ENCODE assay signal across 18 mouse cellular contexts in the genomic region with DNA sequence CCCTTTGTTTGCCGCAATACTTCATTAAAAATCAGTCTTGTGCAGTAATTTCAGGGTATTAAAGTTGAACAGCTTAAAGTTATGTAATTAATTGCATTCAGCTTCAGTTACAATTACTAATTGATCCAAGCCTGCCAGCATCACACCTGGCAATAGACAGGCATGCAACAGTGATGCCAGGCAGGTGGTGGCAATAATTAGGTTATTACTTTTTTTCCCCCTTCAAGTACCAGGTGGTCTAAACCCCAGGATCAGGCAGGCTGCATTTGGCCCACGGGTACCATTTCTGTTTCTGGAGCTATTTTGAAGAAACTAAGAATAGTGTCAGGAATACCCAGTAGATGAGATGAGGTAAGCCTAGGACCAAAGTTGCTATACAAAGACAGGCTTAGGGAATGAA.
DNase-seq lines count a peak whose midpoint lies in the region; TF ChIP-seq lines count a peak whose summit lies in the region.
"Had no signal": no experiment of that assay in that cellular context is flagged by ENCODE, and none has a peak within 500 bp of the region (broad histone marks: within the 10 kb centered on the region; RNA-seq: fewer than 3 reads in every experiment).

No protein-coding gene starts in this region.

- H3K27ac ChIP-seq in layer of hippocampus, adult 2 months, result peak overlapping the region; percentile 53
- H3K27ac ChIP-seq: embryonic facial prominence, embryonic 12.5 days; gastrocnemius, adult 2 months; heart, embryonic 13.5 days; hindbrain, postnatal 0 days; kidney, embryonic 15.5 days had no signal

- no peak for TF ChIP-seq CTCF in layer of hippocampus, adult 2 months (conservative IDR thresholded peaks at IDR 0.05)

- no peak overlapping the region for H3K4me3 ChIP-seq in layer of hippocampus, adult 2 months
- H3K4me3 ChIP-seq: embryonic facial prominence, embryonic 12.5 days; gastrocnemius, adult 2 months; heart, embryonic 13.5 days; kidney, embryonic 15.5 days had no signal

- DNase-seq in cerebellum, adult 18-20 months, result peak; percentile 6 to 9
- no peak for DNase-seq in cerebellum, adult 8-10 months
- DNase-seq in layer of hippocampus, adult 2 months (ENCODE audit: low spot score in 2 of 2), result no peak
- no peak for DNase-seq in layer of hippocampus, adult 9-11 months
- DNase-seq in brain, adult 2 months (ENCODE audit: low read depth, low spot score), result peak; percentile 22
- peak; percentile 12 for DNase-seq in cerebellum, adult 9-11 months
- DNase-seq in lung, postnatal 14 days, result no peak
- DNase-seq in adrenal gland, adult 18-20 months (ENCODE audit: low spot score in 2 of 2), result no peak
- DNase-seq: adrenal gland, adult 8-10 months; adrenal gland, postnatal 36 days; forebrain, postnatal 0 days; gastrocnemius, adult 2 months; gastrocnemius, postnatal 25 days; heart, postnatal 36 days had no signal

Comparison
In these comparisons a context has a peak if more than half of its experiments do, and no peak if none do; other contexts are left out.
1. DNase-seq: peak in cerebellum, adult 18-20 months (2 of 2), brain, adult 2 months (single experiment) and cerebellum, adult 9-11 months (single experiment); none in cerebellum, adult 8-10 months (single experiment), layer of hippocampus, adult 2 months (0 of 2), layer of hippocampus, adult 9-11 months (single experiment), lung, postnatal 14 days (single experiment) and adrenal gland, adult 18-20 months (0 of 2).